Mouse (Mus musculus) kidney, postnatal 4 days (tissue): ENCODE measurements around the gene Eps8l1.

ENCODE experiments used
- DNase-seq, 2 experiments: peaks; one replicate each; pipeline ENCODE4 v3.0.0; 2021; ENCODE audit warnings: mixed read lengths in 2 of 2

The Eps8l1 gene

GRCm38 (mm10) chr7:4509863-4510608, 49.6 kb downstream of the Eps8l1 start:
- DNase-seq, result peak; percentile 83 to 88

- DNase-seq, result no peak
Measured at GRCm38 (mm10) chr7:4511489-4512224, 51.2 kb downstream of the Eps8l1 start.

GRCm38 (mm10) chr7:4513236-4513635, 52.8 kb downstream of the Eps8l1 start:
- peak; percentile 49 to 58 for DNase-seq

DNA sequence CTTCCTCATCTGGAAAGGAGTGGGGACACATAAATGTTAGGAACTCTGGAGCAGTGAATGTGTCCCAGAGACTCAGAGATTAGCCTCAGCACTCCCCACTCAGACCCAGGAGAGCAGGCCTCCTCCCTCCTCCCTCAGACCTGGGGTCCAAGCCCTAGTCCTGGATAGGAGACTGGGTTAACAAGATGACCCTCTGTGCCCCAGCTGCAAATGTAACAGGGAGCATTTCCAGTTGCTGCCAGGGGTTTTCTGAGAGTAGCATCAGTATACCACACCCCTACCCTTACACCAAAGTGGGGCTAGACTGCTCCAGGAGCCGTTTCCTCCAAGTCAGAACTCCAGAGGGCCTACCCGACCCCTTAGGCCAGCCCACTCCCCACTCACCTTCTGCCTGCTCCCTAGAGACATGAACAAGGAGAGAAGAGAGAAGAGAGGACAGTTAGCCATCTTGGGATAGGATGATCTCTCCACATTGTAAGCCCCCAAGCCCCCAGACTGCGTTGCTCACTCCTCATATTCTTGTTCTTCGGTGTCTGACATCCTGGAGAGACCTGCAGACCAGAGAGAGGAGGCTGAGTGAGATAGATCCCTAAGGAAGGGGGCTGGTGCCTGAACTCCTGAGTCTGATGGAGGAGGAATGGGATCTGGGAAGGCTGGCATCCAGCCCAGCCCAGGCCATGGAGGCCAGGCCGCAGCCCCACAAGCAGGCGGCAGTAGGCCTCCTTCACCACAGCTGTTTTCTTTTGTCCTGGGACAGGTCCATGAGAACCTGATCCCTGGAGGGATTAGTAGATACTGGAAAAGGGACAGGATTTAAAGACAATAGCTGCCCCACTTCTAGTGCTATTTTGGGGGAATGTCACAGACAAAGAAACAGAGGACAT, 53.6 kb downstream of the Eps8l1 start:
- DNase-seq, result peak; percentile 71 to 78

DNA sequence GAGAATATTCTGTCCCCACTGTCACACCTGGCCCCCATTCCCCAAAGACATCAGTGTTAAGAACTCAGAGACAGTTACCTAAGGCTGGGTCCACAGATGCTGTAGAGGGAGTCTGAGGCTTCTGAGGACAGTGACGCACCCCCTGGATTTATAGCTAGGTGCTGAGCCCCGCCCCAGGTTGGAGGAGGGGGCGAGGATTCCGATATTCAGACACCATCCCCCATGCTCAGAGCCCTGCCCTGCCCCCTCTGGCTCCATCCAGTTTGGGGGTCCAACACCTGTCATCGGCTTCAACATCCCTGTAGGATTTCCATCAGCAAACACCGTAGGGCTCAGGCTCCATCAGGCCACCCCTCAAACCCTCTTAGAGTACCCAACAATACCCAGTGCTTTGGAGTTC, 55.4 kb downstream of the Eps8l1 start:
- no peak for DNase-seq

- no peak for DNase-seq
Measured at GRCm38 (mm10) chr7:4516332-4517050, 56.0 kb downstream of the Eps8l1 start, which contains the start of gene Tnnt1. Gene Tnnt1, minus strand, starts transcription at chr7:4516382.

DNA sequence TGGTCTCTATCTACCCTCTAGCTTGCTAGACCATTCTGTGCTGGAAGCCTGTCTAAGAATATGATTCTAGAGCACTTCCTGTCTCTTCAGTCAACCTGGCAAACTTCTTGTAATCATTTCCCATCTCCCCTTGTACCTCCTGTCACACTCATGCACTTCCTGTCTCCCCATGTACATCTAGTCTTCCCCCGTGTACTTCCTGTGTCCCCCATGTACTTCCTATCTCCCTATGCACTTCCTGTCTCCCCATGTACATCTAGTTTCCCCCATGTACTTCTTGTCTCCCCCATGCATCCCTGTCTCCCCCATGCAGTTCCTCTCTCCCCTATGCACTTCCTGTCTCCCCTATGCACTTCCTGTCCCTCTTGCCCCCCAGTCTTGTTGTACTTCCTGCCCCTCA, 58.0 kb downstream of the Eps8l1 start:
- no peak for DNase-seq

DNA sequence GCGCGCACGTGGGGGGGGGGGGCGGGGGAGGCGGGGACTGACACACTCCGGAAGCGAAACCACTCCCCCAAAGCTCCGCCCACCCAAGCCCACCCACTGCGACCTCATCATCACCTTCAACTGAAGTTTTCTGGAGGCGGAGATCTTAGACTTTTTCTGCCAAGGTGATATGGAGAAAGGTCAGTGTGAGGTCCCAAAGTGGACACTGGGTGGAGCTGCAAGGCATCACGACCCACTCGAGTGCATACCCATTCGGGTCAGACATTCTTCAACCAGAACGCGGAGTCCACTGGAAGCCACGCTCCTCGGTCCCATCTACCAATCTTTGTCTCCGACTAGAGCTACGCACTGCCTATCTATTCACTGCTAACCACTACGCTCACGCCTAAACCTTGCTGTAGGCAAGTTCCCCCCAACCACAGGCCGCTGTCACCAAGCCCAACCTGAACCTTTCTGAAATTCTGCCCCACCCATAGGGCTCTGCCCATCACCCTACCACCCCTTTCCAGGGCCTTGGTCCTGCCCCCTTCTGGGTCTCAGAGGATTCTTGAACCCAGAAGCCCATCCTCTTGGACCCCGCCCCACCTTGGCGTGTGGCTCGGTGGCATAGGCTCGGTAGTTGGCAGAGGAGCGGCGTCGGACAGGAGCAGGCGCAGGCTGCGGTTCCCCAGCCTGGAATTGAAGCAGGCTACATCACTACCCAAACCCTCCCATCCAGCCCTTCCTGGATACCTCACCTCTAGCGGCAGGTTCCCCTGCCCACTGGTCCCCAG, 60.9 kb downstream of the Eps8l1 start:
- DNase-seq, result peak in 1 of 2 experiments; percentile 28

- DNase-seq, result no peak
Measured at GRCm38 (mm10) chr7:4522292-4522691, 61.8 kb downstream of the Eps8l1 start.

DNA sequence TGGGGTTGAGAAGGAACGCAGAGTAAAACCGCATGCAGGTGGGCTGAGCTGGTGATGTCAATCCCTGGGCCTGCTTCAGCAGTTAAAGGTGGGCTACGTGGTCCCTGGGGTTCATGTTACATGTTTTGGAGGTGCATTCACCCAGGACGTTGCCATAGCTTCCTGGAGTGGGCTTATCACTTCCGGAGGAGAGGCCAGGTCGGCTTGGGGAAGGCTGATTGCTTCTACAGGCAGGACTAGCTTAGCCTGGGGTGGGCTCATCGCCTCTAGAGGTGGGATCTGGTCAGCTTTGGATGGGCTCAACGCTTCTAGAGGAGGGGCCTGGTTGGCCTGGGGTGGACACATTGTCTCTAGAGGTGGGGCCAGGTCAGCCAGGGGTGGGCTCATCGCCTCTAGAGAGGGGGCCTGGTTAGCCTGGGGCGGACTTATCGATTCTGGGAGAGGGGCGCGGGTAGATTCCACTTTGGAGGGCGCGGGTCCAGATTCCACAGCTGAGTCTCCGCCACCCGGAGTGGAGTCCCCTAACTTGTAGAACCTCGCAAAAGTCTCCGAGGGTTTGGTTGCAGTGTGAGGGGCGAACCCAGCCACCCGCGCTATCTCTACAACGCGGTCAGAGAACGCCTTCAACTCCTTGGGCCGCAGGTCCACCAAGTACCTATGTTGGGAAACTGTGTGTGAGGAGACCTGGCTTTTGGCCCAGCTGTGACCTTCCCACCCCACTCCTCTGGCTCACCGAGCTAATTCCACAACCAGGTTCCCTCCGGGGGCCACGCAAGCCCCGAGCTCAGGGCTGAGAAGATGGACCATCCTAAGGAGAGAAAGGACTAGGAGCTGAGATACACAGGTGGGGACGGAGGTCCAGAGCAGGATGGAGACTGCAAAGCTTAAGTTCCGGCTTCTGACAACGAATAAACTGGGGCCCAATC, 63.0 kb downstream of the Eps8l1 start:
- DNase-seq, result no peak

GRCm38 (mm10) chr7:4524212-4524922, 63.9 kb downstream of the Eps8l1 start, which contains the start of gene Tnni3:
Gene Tnni3, minus strand, starts transcription at chr7:4524229.
- peak; percentile 69 to 71 for DNase-seq

GRCm38 (mm10) chr7:4526341-4527301, 66.1 kb downstream of the Eps8l1 start:
- DNase-seq, result peak; percentile 85 to 91

GRCm38 (mm10) chr7:4527302-4527689, 66.8 kb downstream of the Eps8l1 start:
- DNase-seq, result no peak
